Mouse (Mus musculus) midbrain, embryonic 16.5 days (tissue): Measurements from ENCODE around the gene Taf10. TPM values are rescaled to one million over a fixed set of nuclear protein-coding genes. Genes with fewer than 3 reads are reported as not detected.
A peak's percentile ranks its signal among the peaks of the same experiment; 100 is the strongest.
"Not testable (repeated sequence)": the region's sequence is repeated elsewhere in the genome, so short reads cannot be mapped to it uniquely, and the experiment has no call there.

Experiments used
- ATAC-seq: fragments of 200-750 bp; cut with Nextera tagmentation; 2 replicates; pipeline ENCODE4 v1.8.0; 2017; ENCODE audit warnings: moderate TSS enrichment
- H3K27ac ChIP-seq: fragments of 300-500 bp; sonication (generic); 2 replicates; pipeline ENCODE4 v1.5.1; 2014; ENCODE audit warnings: mild to moderate bottlenecking, low read length, mixed read lengths
- H3K27me3 ChIP-seq: fragments of 300-500 bp; sonication (generic); 2 replicates; pipeline ENCODE4 v1.6.1; 2014; ENCODE audit warnings: low read depth, low read length, mixed read lengths; ENCODE audit not compliant: control insufficient read depth, insufficient read depth
- H3K36me3 ChIP-seq: fragments of 300-500 bp; sonication (generic); 2 replicates; pipeline ENCODE4 v1.6.1; 2014; ENCODE audit warnings: mild to moderate bottlenecking, low read length, moderate library complexity, mixed read lengths; ENCODE audit not compliant: control insufficient read depth, insufficient read depth
- H3K4me1 ChIP-seq: fragments of 300-500 bp; sonication (generic); 2 replicates; pipeline ENCODE4 v1.6.1; 2014; ENCODE audit warnings: mild to moderate bottlenecking, low read length, mixed read lengths; ENCODE audit not compliant: control insufficient read depth, insufficient read depth
- H3K4me2 ChIP-seq: fragments of 300-500 bp; sonication (generic); 2 replicates; pipeline ENCODE4 v1.6.1; 2014; ENCODE audit warnings: mild to moderate bottlenecking, low read length, mixed read lengths
- H3K4me3 ChIP-seq: fragments of 300-500 bp; sonication (generic); 2 replicates; pipeline ENCODE4 v1.5.1; 2014; ENCODE audit warnings: low read depth, mild to moderate bottlenecking, low read length, moderate library complexity, mixed read lengths
- H3K9ac ChIP-seq: fragments of 300-500 bp; sonication (generic); 2 replicates; pipeline ENCODE4 v1.6.1; 2014; ENCODE audit warnings: low read depth, low read length, mixed read lengths
- H3K9me3 ChIP-seq: fragments of 300-500 bp; sonication (generic); replicated peaks from 2 replicates; pipeline ENCODE4 v1.6.1; 2014; ENCODE audit warnings: mild to moderate bottlenecking, low read length, mixed read lengths; ENCODE audit not compliant: control insufficient read depth, poor library complexity, severe bottlenecking
- WGBS: fragments of 180-500 bp; shearing (Covaris S2); extraction: QIAGEN DNeasy Blood & Tissue Kit; methylation state at CpG from one replicate; pipeline ENCODE4 v1.1.7; 2014; 5-methylcytosine and 5-hydroxymethylcytosine counted together
- polyA plus RNA-seq: library from polyadenylated mRNA; unstranded; fragments of >200 nt; fragmentation: Nextera tagmentation; extraction: Ambion mirVana; gene quantifications from 2 replicates; pipeline ENCODE4 v1.2.1, GENCODE M21; 2015

Gene Taf10
- polyA plus RNA-seq, 1 experiment from 2014 or later, result 78.4 TPM

- peaks cover 36% of the 10 kb centered on the region for H3K4me1 ChIP-seq
- H3K4me2 ChIP-seq, result no peak overlapping the region
- no peak for ATAC-seq
- H3K27ac ChIP-seq, result no peak overlapping the region
- no peaks in the 10 kb centered on the region for H3K9me3 ChIP-seq
- no peaks in the 10 kb centered on the region for H3K27me3 ChIP-seq
- H3K9ac ChIP-seq, result no peak overlapping the region
- WGBS, result 94% methylated on average over 9 of the region's 9 CpGs
- no peak overlapping the region for H3K4me3 ChIP-seq
- H3K36me3 ChIP-seq, result peaks cover 8% of the 10 kb centered on the region
These were observed 2.2 kb downstream of the Taf10 start for GRCm38 (mm10) chr7:105741978-105742377.

GRCm38 (mm10) chr7:105740851-105741250 lies 3.3 kb downstream of the Taf10 start:
- H3K27ac ChIP-seq, result no peak overlapping the region
- WGBS, result 88% methylated on average over 6 of the region's 6 CpGs
- no peaks in the 10 kb centered on the region for H3K9me3 ChIP-seq
- no peaks in the 10 kb centered on the region for H3K27me3 ChIP-seq
- peaks cover 8% of the 10 kb centered on the region for H3K36me3 ChIP-seq
- H3K4me2 ChIP-seq, result no peak overlapping the region
- no peak overlapping the region for H3K4me3 ChIP-seq
- H3K9ac ChIP-seq, result no peak overlapping the region
- no peak for ATAC-seq
- peaks cover 36% of the 10 kb centered on the region for H3K4me1 ChIP-seq

GRCm38 (mm10) chr7:105740089-105740795 lies 3.9 kb downstream of the Taf10 start:
- Histone ChIP-seq H3K9ac (no peak overlapping the region), H3K36me3 (peaks cover 8% of the 10 kb centered on the region), H3K9me3 (no peaks in the 10 kb centered on the region), H3K4me3 (no peak overlapping the region), H3K27me3 (no peaks in the 10 kb centered on the region), H3K27ac (no peak overlapping the region), H3K4me1 (peaks cover 41% of the 10 kb centered on the region), H3K4me2 (no peak overlapping the region)
- WGBS, result 80% methylated on average over 13 of the region's 13 CpGs
- ATAC-seq, result no peak

GRCm38 (mm10) chr7:105738948-105739347 lies 5.2 kb downstream of the Taf10 start:
- no peak for ATAC-seq
- peak overlapping the region; percentile 32; the same call in 1 of the 2 replicates for H3K27ac ChIP-seq
- peak overlapping the region; percentile 22; the same call in 1 of the 2 replicates for H3K4me2 ChIP-seq
- no peaks in the 10 kb centered on the region for H3K27me3 ChIP-seq
- H3K9ac ChIP-seq, result no peak overlapping the region
- H3K4me3 ChIP-seq, result no peak overlapping the region
- H3K4me1 ChIP-seq, result peaks cover 35% of the 10 kb centered on the region
- peaks cover 8% of the 10 kb centered on the region for H3K36me3 ChIP-seq
- WGBS, result 35% methylated on average over 3 of the region's 3 CpGs
- no peaks in the 10 kb centered on the region for H3K9me3 ChIP-seq

GRCm38 (mm10) chr7:105738286-105738685 lies 5.9 kb downstream of the Taf10 start:
- peaks cover 13% of the 10 kb centered on the region for H3K36me3 ChIP-seq
- H3K27ac ChIP-seq, result no peak overlapping the region
- H3K4me1 ChIP-seq, result peaks cover 31% of the 10 kb centered on the region
- H3K9ac ChIP-seq, result no peak overlapping the region
- no peaks in the 10 kb centered on the region for H3K9me3 ChIP-seq
- H3K27me3 ChIP-seq, result no peaks in the 10 kb centered on the region
- 82% methylated on average over 2 of the region's 2 CpGs for WGBS
- H3K4me3 ChIP-seq, result no peak overlapping the region
- ATAC-seq, result no peak
- no peak overlapping the region; the same call in 1 of the 2 replicates for H3K4me2 ChIP-seq

GRCm38 (mm10) chr7:105737648-105738047 lies 6.5 kb downstream of the Taf10 start:
- H3K4me2 ChIP-seq, result peak overlapping the region; percentile 97
- H3K27me3 ChIP-seq, result no peaks in the 10 kb centered on the region
- H3K4me1 ChIP-seq, result peaks cover 27% of the 10 kb centered on the region
- H3K9ac ChIP-seq, result no peak overlapping the region
- no peak overlapping the region for H3K27ac ChIP-seq
- ATAC-seq, result no peak
- WGBS, result 27% methylated on average over 3 of the region's 3 CpGs
- peak overlapping the region; percentile 85 for H3K4me3 ChIP-seq
- H3K9me3 ChIP-seq, result no peaks in the 10 kb centered on the region
- H3K36me3 ChIP-seq, result peaks cover 18% of the 10 kb centered on the region

GRCm38 (mm10) chr7:105736911-105737521 lies 7.1 kb downstream of the Taf10 start, which contains the start of gene Rrp8:
Gene Rrp8 (minus strand): TSS chr7:105737385.
- Histone ChIP-seq H3K36me3 (peaks cover 21% of the 10 kb centered on the region), H3K4me1 (peaks cover 27% of the 10 kb centered on the region), H3K9me3 (no peaks in the 10 kb centered on the region), H3K4me2 (peak within 1 kb of the TSS; percentile 97), H3K27ac (peak within 1 kb of the TSS; percentile 77), H3K9ac (peak within 1 kb of the TSS; percentile 90), H3K4me3 (peak within 1 kb of the TSS; percentile 85), H3K27me3 (no peaks in the 10 kb centered on the region)
- whole genome bisulfite sequencing, result 0% methylated on average over 30 of the region's 30 CpGs
- ATAC-seq, result peak; percentile 33

- Histone ChIP-seq H3K4me2 (peak within 1 kb of the TSS; percentile 97), H3K4me1 (peaks cover 27% of the 10 kb centered on the region), H3K9ac (peak within 1 kb of the TSS; percentile 90), H3K27ac (peak within 1 kb of the TSS; percentile 77), H3K9me3 (no peaks in the 10 kb centered on the region), H3K36me3 (peaks cover 19% of the 10 kb centered on the region), H3K4me3 (peak within 1 kb of the TSS; percentile 85), H3K27me3 (no peaks in the 10 kb centered on the region)
- under 1% methylated on average over 62 of the region's 62 CpGs for WGBS
- peak; percentile 96 for ATAC-seq
These were observed 7.8 kb downstream of the Taf10 start, which contains the start of gene Ilk for GRCm38 (mm10) chr7:105736264-105736901. Gene Ilk (plus strand): TSS chr7:105736592.

GRCm38 (mm10) chr7:105735464-105735863 lies 8.7 kb downstream of the Taf10 start:
- not testable (repeated sequence) for H3K27me3 ChIP-seq, H3K9me3 ChIP-seq, H3K27ac ChIP-seq, ATAC-seq
- Histone ChIP-seq H3K4me2 (peak overlapping the region; percentile 97), H3K36me3 (peaks cover 19% of the 10 kb centered on the region), H3K9ac (peak overlapping the region; percentile 90), H3K4me1 (peaks cover 27% of the 10 kb centered on the region), H3K4me3 (peak overlapping the region; percentile 85)
- 65% methylated on average over 4 of the region's 4 CpGs for whole genome bisulfite sequencing
